Mouse (Mus musculus): Measurements from ENCODE around the gene Cd70. TPM values are rescaled to one million over a fixed set of nuclear protein-coding genes. Genes with fewer than 3 reads are reported as not detected.
"Not testable (repeated sequence)": the region's sequence is repeated elsewhere in the genome, so short reads cannot be mapped to it uniquely, and the experiment has no call there.

Gene Cd70
- polyA plus RNA-seq, 1 experiment from 2014 or later, result 0.61 TPM

GRCm38 (mm10) chr17:57166800-57167791, 17.5 kb upstream of the Cd70 start:
- H3K4me2 ChIP-seq, result no peak overlapping the region
- H3K9ac ChIP-seq, result no peak overlapping the region
- H3K27ac ChIP-seq, result no peak overlapping the region
- H3K4me1 ChIP-seq (replicated peaks), result no peaks in the 10 kb centered on the region
- H3K4me3 ChIP-seq, result no peak overlapping the region
- H3K9me3 ChIP-seq, result no peaks in the 10 kb centered on the region
- WGBS, result 12% methylated on average over 11 of the region's 11 CpGs
- no peaks in the 10 kb centered on the region for H3K27me3 ChIP-seq
- peak; percentile 75 for ATAC-seq (ENCODE audit: low FRiP score)
- H3K36me3 ChIP-seq, result no peaks in the 10 kb centered on the region

DNA sequence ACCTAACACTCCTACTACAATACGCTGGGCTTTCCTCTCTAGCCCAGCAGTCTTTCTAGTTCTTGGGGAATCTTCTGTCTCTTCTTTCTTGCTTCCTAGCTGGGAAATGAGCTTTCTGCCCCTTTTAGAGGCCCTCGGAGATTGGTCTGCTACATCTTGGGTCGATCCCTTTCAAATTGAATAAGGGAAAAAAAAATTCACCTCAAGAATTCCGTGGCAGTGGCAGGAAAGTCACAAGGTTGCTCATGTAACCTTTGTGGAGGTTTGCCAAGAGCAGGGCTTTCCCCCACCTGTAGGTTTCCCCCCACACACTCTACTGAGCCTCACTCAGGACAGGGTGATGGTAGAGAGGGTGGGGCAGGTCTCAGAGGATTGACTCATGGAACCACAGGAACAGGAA, 4.2 kb upstream of the Cd70 start:
- no peak overlapping the region for H3K27ac ChIP-seq
- WGBS, result 86% methylated on average over 4 of the region's 4 CpGs
- H3K27me3 ChIP-seq, result peaks cover 23% of the 10 kb centered on the region
- H3K9me3 ChIP-seq, result no peaks in the 10 kb centered on the region
- H3K36me3 ChIP-seq, result no peaks in the 10 kb centered on the region
- peaks cover 11% of the 10 kb centered on the region for H3K4me1 ChIP-seq (replicated peaks)
- H3K4me2 ChIP-seq, result no peak overlapping the region
- no peak overlapping the region for H3K9ac ChIP-seq
- no peak for ATAC-seq (ENCODE audit: low FRiP score)
- no peak overlapping the region for H3K4me3 ChIP-seq

GRCm38 (mm10) chr17:57153006-57153405, 3.4 kb upstream of the Cd70 start:
- H3K9ac ChIP-seq, result no peak overlapping the region
- no peaks in the 10 kb centered on the region for H3K36me3 ChIP-seq
- 62% methylated on average over 6 of the region's 6 CpGs for WGBS
- H3K27ac ChIP-seq, result no peak overlapping the region
- H3K4me3 ChIP-seq, result no peak overlapping the region
- peaks cover 12% of the 10 kb centered on the region for H3K4me1 ChIP-seq (replicated peaks)
- peaks cover 31% of the 10 kb centered on the region for H3K27me3 ChIP-seq
- H3K4me2 ChIP-seq, result no peak overlapping the region
- no peak for ATAC-seq (ENCODE audit: low FRiP score)
- no peaks in the 10 kb centered on the region for H3K9me3 ChIP-seq

GRCm38 (mm10) chr17:57148343-57148742, 1.2 kb downstream of the Cd70 start:
- Histone ChIP-seq H3K9ac (no peak overlapping the region), H3K27me3 (peaks cover 49% of the 10 kb centered on the region), H3K4me3 (no peak overlapping the region), H3K9me3 (no peaks in the 10 kb centered on the region), H3K4me1 (replicated peaks) (peaks cover 12% of the 10 kb centered on the region), H3K36me3 (no peaks in the 10 kb centered on the region), H3K4me2 (no peak overlapping the region), H3K27ac (no peak overlapping the region)
- WGBS, result 67% methylated on average over 4 of the region's 4 CpGs
- ATAC-seq (ENCODE audit: low FRiP score), result no peak

- 67% methylated on average over 1 of the region's 1 CpGs for WGBS
- no peak overlapping the region for H3K4me3 ChIP-seq
- H3K27me3 ChIP-seq, result peaks cover 40% of the 10 kb centered on the region
- H3K9me3 ChIP-seq, result no peaks in the 10 kb centered on the region
- no peak for ATAC-seq (ENCODE audit: low FRiP score)
- no peak overlapping the region for H3K4me2 ChIP-seq
- H3K4me1 ChIP-seq (replicated peaks), result peaks cover 12% of the 10 kb centered on the region
- no peaks in the 10 kb centered on the region for H3K36me3 ChIP-seq
- H3K27ac ChIP-seq, result no peak overlapping the region
- H3K9ac ChIP-seq, result no peak overlapping the region
Measured at GRCm38 (mm10) chr17:57145115-57145514, 4.5 kb downstream of the Cd70 start.

DNA sequence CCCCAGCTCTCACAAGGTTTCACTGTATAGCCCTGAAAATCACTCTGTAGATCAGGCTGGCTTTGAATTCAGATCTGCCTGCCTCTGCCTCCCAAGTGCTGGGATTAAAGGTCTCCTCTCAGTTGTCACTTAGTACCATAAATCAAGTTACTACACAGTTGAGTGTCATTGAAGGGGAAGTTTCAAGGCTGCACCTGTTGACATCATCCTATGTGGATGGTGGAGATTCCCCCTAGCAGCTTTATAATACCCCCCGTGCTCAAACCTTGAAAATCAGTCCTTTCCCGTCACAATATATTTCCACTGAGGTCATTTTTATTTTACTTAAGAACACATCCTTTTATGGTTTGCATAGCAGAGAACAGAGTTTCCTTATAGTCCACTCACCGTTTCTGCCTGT, 5.9 kb downstream of the Cd70 start:
- H3K27ac ChIP-seq, result no peak overlapping the region
- H3K4me1 ChIP-seq (replicated peaks), result peaks cover under 1% of the 10 kb centered on the region; the same call in 1 of the 2 replicates
- WGBS, result 85% methylated on average over 3 of the region's 3 CpGs
- H3K36me3 ChIP-seq, result no peaks in the 10 kb centered on the region
- peaks cover 25% of the 10 kb centered on the region for H3K27me3 ChIP-seq
- no peak overlapping the region for H3K4me3 ChIP-seq
- H3K9me3 ChIP-seq, result no peaks in the 10 kb centered on the region
- H3K9ac ChIP-seq, result no peak overlapping the region
- ATAC-seq (ENCODE audit: low FRiP score), result no peak
- no peak overlapping the region for H3K4me2 ChIP-seq

DNA sequence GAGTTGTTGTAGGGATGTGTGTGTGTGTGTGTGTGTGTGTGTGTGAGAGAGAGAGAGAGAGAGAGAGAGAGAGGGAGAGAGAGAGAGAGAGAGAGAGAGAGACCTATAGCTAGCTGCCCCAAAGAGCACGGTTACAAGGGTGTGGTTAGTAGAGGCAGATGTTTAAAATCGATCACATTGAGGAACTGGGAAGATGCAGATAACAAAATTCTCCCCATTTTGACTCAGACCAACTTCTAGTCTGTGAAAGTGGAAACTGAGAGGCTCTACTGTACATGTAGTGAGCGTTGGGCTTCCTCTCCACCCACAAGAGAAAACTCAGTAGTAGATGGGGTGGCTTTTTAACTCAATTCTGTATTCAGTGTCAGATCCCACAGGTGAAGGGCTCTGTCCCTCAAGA, 9.9 kb downstream of the Cd70 start:
- Histone ChIP-seq H3K4me3 (no peak overlapping the region), H3K9me3 (no peaks in the 10 kb centered on the region), H3K9ac (no peak overlapping the region), H3K27me3 (no peaks in the 10 kb centered on the region), H3K4me2 (no peak overlapping the region), H3K4me1 (replicated peaks) (no peaks in the 10 kb centered on the region), H3K36me3 (no peaks in the 10 kb centered on the region), H3K27ac (no peak overlapping the region)
- 89% methylated on average over 3 of the region's 3 CpGs for WGBS
- no peak for ATAC-seq (ENCODE audit: low FRiP score)

- Histone ChIP-seq H3K9me3 (no peaks in the 10 kb centered on the region), H3K4me1 (replicated peaks) (no peaks in the 10 kb centered on the region), H3K36me3 (no peaks in the 10 kb centered on the region), H3K27me3 (no peaks in the 10 kb centered on the region), H3K4me2 (no peak overlapping the region), H3K27ac (no peak overlapping the region), H3K4me3 (no peak overlapping the region), H3K9ac (no peak overlapping the region)
- ATAC-seq (ENCODE audit: low FRiP score), result no peak
- 87% methylated on average over 4 of the region's 4 CpGs for WGBS
Measured at GRCm38 (mm10) chr17:57138676-57139075, 10.9 kb downstream of the Cd70 start.

- WGBS, result 87% methylated on average over 3 of the region's 3 CpGs
- Histone ChIP-seq H3K9me3 (no peaks in the 10 kb centered on the region), H3K4me3 (no peak overlapping the region), H3K27me3 (no peaks in the 10 kb centered on the region), H3K27ac (no peak overlapping the region), H3K36me3 (no peaks in the 10 kb centered on the region), H3K4me1 (replicated peaks) (no peaks in the 10 kb centered on the region), H3K9ac (no peak overlapping the region), H3K4me2 (no peak overlapping the region)
- ATAC-seq (ENCODE audit: low FRiP score), result no peak
Measured at GRCm38 (mm10) chr17:57135635-57136034, 13.9 kb downstream of the Cd70 start.

- no peaks in the 10 kb centered on the region for H3K9me3 ChIP-seq
- no peak overlapping the region for H3K4me3 ChIP-seq
- no peak overlapping the region for H3K4me2 ChIP-seq
- no peaks in the 10 kb centered on the region for H3K36me3 ChIP-seq
- H3K27me3 ChIP-seq, result no peaks in the 10 kb centered on the region
- no peak overlapping the region for H3K27ac ChIP-seq
- 80% methylated on average over 2 of the region's 2 CpGs for WGBS
- H3K4me1 ChIP-seq (replicated peaks), result no peaks in the 10 kb centered on the region
- H3K9ac ChIP-seq, result no peak overlapping the region
- no peak for ATAC-seq (ENCODE audit: low FRiP score)
Measured at GRCm38 (mm10) chr17:57134693-57135092, 14.9 kb downstream of the Cd70 start.

DNA sequence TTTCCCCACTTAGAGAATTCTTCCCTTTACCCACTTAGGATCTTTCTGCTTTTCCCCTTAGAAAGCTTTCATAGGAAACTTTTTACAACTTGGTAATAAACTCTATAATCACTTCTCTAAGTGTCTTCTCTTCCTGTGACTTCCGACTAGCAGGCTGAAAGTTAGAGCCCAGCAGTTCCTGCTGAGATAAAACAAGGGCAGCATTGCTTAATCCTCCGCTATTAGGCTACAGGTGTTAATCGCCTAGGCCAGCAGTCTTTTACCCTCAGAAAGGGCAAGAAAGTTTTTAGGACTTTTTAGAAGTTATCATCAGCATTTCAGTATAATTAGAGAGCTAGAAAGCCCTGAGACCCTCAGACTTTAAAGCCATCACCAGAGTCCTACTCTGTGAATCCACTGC, 15.6 kb downstream of the Cd70 start:
- not testable (repeated sequence) for H3K9ac ChIP-seq; H3K27ac ChIP-seq; H3K9me3 ChIP-seq; H3K4me3 ChIP-seq; H3K4me2 ChIP-seq; ATAC-seq (ENCODE audit: low FRiP score); H3K36me3 ChIP-seq; H3K27me3 ChIP-seq; H3K4me1 ChIP-seq (replicated peaks)
- WGBS, result 42% methylated on average over 3 of the region's 3 CpGs

DNA sequence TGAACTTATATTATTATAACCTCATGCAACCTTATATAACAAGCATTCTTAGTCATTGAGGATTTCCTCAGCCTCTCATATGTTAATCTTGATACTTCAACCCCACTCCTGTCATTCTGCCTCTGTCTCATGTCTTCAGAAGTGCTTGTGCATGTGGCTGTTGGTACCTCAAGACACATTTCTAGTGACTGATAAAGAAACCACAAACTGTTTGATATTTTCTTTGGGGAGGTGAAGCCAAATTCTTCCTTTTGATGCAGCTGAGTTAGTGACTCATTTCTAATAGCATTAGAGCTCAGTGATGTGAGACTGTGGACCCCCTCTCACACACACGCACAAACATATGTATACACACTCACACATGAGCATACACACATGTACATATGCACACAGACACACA, 17.8 kb downstream of the Cd70 start:
- ATAC-seq (ENCODE audit: low FRiP score), result no peak
- H3K27ac ChIP-seq, result no peak overlapping the region
- no peak overlapping the region for H3K4me2 ChIP-seq
- H3K4me1 ChIP-seq (replicated peaks), result no peaks in the 10 kb centered on the region
- 87% methylated on average over 1 of the region's 1 CpGs for WGBS
- no peaks in the 10 kb centered on the region for H3K27me3 ChIP-seq
- H3K4me3 ChIP-seq, result no peak overlapping the region
- H3K36me3 ChIP-seq, result no peaks in the 10 kb centered on the region
- H3K9me3 ChIP-seq, result no peaks in the 10 kb centered on the region
- no peak overlapping the region for H3K9ac ChIP-seq

Data from hindbrain, embryonic 13.5 days (tissue).